Mouse (Mus musculus) adrenal gland, adult (tissue): ENCODE results near the gene Tssc4.

Experiments used
- DNase-seq, 2 experiments: peaks; one replicate each; pipeline ENCODE4 v3.0.0; 2022 to 2023; ENCODE audit warnings: low spot score in 1 of 2; ENCODE audit not compliant: inconsistent age in 2 of 2

Gene Tssc4

GRCm38 (mm10) chr7:143044049-143044825 is 24.8 kb upstream of the Tssc4 start:
- DNase-seq = no peak

GRCm38 (mm10) chr7:143044826-143045206 is 24.2 kb upstream of the Tssc4 start:
- DNase-seq = no peak

GRCm38 (mm10) chr7:143046358-143046757 is 22.7 kb upstream of the Tssc4 start:
- no peak for DNase-seq

- peak; percentile 44 to 90 for DNase-seq
Measured at GRCm38 (mm10) chr7:143049331-143049730, 19.7 kb upstream of the Tssc4 start.

- peak; percentile 93 to 98 for DNase-seq
Measured at GRCm38 (mm10) chr7:143049841-143050816, 18.9 kb upstream of the Tssc4 start.

GRCm38 (mm10) chr7:143051316-143051715 is 17.7 kb upstream of the Tssc4 start:
- DNase-seq = peak in 1 of 2 experiments; percentile 55

- DNase-seq = peak; percentile 92 to 98
Measured at GRCm38 (mm10) chr7:143052626-143053007, 16.4 kb upstream of the Tssc4 start, which contains the start of gene Cd81. Gene Cd81, plus strand, starts transcription at chr7:143052739.

GRCm38 (mm10) chr7:143053008-143053899 is 15.8 kb upstream of the Tssc4 start:
- DNase-seq = peak; percentile 85 to 92

GRCm38 (mm10) chr7:143053961-143054611 is 15.0 kb upstream of the Tssc4 start:
- peak; percentile 53 to 77 for DNase-seq

- peak in 1 of 2 experiments; percentile 56 for DNase-seq
Measured at GRCm38 (mm10) chr7:143054612-143054965, 14.5 kb upstream of the Tssc4 start.

GRCm38 (mm10) chr7:143055001-143055400 is 14.0 kb upstream of the Tssc4 start:
- DNase-seq = no peak

- peak in 1 of 2 experiments; percentile 58 for DNase-seq
Measured at GRCm38 (mm10) chr7:143055499-143056186, 13.4 kb upstream of the Tssc4 start.

GRCm38 (mm10) chr7:143057023-143057422 is 12.0 kb upstream of the Tssc4 start:
- DNase-seq = peak in 1 of 2 experiments; percentile 54

- DNase-seq = peak in 1 of 2 experiments; percentile 72
Measured at GRCm38 (mm10) chr7:143057667-143058220, 11.3 kb upstream of the Tssc4 start.

GRCm38 (mm10) chr7:143058221-143058697 is 10.8 kb upstream of the Tssc4 start:
- DNase-seq = peak; percentile 52 to 71

GRCm38 (mm10) chr7:143059202-143059870 is 9.7 kb upstream of the Tssc4 start:
- peak in 1 of 2 experiments; percentile 48 for DNase-seq

- DNase-seq = peak in 1 of 2 experiments; percentile 42
Measured at GRCm38 (mm10) chr7:143062704-143063103, 6.3 kb upstream of the Tssc4 start.

- no peak for DNase-seq
Measured at GRCm38 (mm10) chr7:143064226-143064625, 4.8 kb upstream of the Tssc4 start.
